Mouse (Mus musculus) monocyte, adult 5-6 weeks (primary cell): ENCODE measurements around the gene Zfp280c. TPM values are rescaled to one million over a fixed set of nuclear protein-coding genes. Genes with fewer than 3 reads are reported as not detected.
A peak's percentile ranks its signal among the peaks of the same experiment; 100 is the strongest.

Experiments
- ATAC-seq: fragments of 153-309, 156-312 bp; replicated peaks from 2 replicates; pipeline ENCODE4 v1.8.0; 2017; ENCODE audit warnings: mild to moderate bottlenecking; ENCODE audit not compliant: low TSS enrichment, insufficient number of reproducible peaks, severe bottlenecking, poor library complexity, low FRiP score
- total RNA-seq: library from RNA; stranded (forward); fragments of 200-1000, 200-491, 200-594 nt; gene quantifications from 3 replicates; pipeline ENCODE4 v1.2.3, GENCODE M21; 2017

Gene Zfp280c
- total RNA-seq, 1 experiment from 2014 or later, result 11.5 TPM

GRCm38 (mm10) chrX:48513824-48514223 is 80.5 kb downstream of the Zfp280c start:
- no peak for ATAC-seq

- peak; percentile 99 for ATAC-seq
Observed at GRCm38 (mm10) chrX:48513166-48513807, 81.0 kb downstream of the Zfp280c start, which contains the start of gene Aifm1. Gene Aifm1 (minus strand): TSS chrX:48513563.

GRCm38 (mm10) chrX:48493763-48494162 is 100.5 kb downstream of the Zfp280c start:
- no peak for ATAC-seq

Other genes with a start within 250 kb of the Zfp280c start
- gene Elf4, start 131.4 kb downstream of the Zfp280c start, total RNA-seq, result 35.9 to 86.3 TPM (median 41.4 TPM) in 3 replicates
- gene Aifm1, start 80.9 kb downstream of the Zfp280c start, total RNA-seq, result 21.7 to 40.5 TPM (median 35.6 TPM) in 3 replicates
- gene Rab33a, start 75.2 kb downstream of the Zfp280c start, total RNA-seq, result 1.3 TPM in 1 of 3 replicates, not detected in the others
- gene Slc25a14, start 28.9 kb upstream of the Zfp280c start, total RNA-seq, result 5.8 to 11.1 TPM (median 7.9 TPM) in 3 replicates
- not detected in 3 replicates for gene Gpr119, start 80.0 kb upstream of the Zfp280c start, total RNA-seq
- gene Rbmx2, start 100.5 kb upstream of the Zfp280c start, total RNA-seq, result 11.4 to 17.2 TPM (median 17.0 TPM) in 3 replicates